Mouse (Mus musculus): ENCODE data around the gene Polr3b.

DNA sequence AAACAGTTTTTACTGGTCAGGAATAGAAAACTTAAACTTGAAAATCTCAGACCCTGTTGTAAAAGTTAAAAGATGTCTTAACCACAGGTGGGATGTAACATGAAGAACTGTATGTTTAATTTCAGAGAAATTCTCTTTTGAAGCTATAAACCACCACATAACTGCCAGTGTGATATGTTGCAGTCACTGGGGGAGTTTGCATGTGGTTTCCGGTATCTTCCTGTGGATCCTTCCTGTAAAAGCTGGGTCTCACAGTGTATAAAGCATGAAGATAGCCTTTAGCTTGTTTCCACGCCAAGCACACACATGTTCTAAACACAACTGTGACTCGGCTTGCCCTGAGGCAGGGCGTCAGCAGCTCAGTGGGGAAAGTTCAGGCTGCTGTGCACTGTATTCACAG, 9.9 kb downstream of the Polr3b start:
- TF ChIP-seq CTCF (conservative IDR thresholded peaks at IDR 0.05; ENCODE audit: low read length) (no peak), POU5F1 (IDR thresholded peaks at IDR 0.05; ENCODE audit: borderline replicate concordance, low read length) (no peak)
